Mouse (Mus musculus) yolk sac, embryonic 10.5 days (tissue): ENCODE data around the gene Rnaseh2a.

Source experiments
- DNase-seq: peaks from one replicate; pipeline ENCODE4 v3.0.0-alpha.2; 2017; ENCODE audit warnings: low spot score

Rnaseh2a gene

DNA sequence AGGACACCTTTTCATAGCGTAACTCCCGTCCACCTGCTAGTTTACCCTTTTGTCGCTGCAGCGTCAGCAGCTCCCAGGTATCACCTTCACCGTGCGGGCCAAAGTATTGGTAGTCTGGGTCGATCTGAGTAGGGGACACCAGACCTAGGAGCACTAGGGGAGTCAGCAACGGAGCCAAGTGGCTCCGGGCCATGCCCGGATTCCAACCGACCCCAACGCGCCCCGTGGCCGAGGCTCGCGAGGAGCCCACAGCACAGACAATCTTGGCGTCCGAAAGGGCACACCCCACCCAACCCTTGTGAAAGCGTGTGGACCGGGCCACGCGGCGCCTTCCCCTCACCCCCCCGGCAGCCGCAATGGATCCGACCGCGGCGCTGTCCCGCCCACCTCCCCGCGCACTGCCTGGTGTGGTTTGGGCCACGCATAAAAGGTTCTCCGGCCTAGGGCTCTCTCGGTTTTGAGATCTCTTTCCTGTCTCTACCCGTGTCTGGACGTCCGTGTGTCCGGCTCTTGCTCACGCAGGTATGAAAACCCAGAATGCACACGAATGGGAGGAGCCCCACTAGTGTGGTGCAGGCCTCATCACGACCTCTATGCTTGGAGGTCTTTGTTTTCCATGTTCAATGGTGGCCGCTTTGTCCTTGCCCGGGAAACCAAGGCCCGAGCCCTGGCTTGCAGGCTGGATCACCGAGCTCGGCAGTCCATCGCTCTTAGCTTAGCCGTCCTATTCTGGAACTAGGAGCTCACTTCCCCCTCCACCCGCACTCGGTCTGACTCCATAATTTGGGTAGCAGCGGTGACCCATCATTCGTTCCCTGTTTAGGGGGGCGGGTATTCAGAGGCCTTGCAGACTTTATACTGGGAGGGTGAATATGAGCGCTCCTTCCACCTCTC is at the start of gene Rnaseh2a, which contains the start of the genes Gm49661 and Prdx2:
Rnaseh2a (minus strand) TSS at position 527 of the 894 bp plus-strand sequence.
Gm49661 (minus strand) TSS at position 193 of the 894 bp plus-strand sequence.
Prdx2 (plus strand) TSS at position 347 of the 894 bp plus-strand sequence.
- peak; percentile 90 for DNase-seq

DNA sequence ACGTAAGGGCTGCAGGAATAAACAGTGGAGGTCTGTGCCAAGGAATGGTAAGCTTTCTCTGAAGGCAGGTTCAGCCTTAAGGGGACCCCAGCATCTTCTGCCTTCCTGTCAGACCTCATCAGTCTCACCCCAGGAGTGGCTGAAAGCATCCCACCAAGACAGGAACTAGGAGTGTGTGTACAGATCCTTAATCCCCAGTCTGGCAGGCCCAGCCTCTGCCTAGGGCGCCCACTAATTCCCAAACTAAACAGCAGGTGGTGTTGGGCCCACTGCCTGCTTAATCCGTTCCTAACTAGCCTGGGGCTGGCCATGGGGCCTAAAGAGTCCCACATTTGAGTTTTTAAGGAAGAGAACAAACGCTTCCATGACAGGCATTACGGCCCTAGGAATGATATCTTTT is 47.6 kb upstream of the Rnaseh2a start:
- DNase-seq: no peak

DNA sequence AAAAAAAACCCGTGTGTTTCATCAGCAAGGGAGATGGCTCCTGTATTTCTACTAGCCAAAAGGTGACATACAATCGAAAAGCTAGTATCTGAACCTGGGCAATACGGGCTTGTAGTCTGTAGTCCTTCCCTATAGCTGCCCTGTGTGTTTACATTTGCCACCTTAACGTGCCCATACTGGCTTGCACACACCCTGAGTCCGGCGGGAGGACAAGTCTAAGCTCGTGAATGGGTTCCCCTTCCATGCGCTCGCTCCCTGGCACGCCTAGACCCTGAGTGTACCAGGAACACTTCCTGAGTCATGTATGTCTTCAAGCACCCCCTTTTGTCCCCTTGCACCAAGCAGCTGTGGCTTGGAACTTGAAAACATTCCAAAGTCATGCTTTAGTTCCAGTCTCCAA is 47.2 kb upstream of the Rnaseh2a start:
- no peak for DNase-seq

DNA sequence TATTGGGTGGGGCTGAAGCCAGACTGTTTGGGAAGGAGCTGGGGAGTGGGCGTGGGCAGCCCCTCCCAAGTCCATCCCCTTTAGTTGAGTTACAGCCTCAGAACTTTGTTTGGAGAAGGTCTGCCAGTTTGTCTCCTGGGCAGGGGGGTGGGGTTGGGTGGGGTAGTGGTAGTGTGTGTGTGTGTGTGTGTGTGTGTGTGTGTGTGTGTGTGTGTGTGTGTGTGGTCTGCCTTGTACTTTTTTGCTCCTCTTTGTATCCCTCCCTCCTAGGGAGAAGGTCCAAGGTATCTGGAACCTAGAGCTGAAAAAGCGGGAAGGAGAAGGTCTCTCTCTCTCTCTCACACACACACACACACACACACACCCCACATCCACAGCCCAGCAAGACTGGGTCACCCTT is 44.9 kb upstream of the Rnaseh2a start, which contains the start of gene Best2:
Best2 (minus strand) TSS at position 101 of the 400 bp plus-strand sequence.
- no peak for DNase-seq

DNA sequence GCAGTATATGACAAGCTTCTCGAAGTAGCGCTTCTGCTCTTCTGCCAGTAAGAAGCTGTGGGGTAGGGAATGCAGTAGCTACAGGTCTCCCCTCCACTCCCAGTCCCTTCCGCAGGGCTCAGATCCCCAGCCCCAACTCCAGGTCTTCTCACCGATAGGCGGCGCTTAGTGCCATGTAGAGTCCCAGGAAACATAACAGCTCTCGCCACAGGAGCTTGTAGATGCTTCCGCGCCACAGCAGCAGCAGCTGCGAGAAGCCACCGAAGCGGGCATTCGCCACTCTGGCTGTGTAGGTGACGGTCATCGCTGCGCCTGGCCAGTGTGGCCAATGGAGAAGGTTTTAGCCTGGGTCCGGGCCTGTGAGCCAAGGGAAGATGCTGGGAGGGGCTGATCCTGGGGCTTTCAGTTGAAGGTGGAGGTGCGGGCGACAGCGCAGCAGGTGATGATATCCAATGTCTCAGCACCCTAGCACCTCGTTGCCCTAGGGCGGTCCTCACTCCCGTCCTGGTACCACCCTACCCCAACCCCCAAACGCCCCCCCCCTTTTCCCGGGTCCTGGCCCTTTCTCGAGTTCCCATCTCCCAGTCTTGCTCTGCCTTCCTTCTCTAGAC is 43.8 kb upstream of the Rnaseh2a start:
- DNase-seq: peak; percentile 50

DNA sequence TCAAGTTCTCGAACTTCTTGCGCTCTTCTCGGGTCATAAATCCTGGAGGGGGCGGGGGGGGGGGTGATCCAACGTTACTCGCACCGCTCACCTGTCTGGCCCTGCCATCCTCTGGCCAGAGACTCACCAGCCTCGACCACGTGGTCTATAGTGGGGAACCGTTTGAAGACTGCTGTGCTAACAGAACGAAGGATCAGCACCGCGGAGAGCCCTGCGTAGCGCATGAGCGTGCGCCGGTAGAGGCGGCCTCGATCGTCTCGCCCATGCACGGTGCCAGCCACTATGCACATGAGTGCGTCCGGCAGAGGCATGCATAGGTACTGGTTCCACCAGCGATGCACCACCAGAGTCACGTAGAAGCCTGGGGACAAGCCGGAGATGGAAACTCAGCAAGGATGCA is 41.7 kb upstream of the Rnaseh2a start:
- DNase-seq: no peak

DNA sequence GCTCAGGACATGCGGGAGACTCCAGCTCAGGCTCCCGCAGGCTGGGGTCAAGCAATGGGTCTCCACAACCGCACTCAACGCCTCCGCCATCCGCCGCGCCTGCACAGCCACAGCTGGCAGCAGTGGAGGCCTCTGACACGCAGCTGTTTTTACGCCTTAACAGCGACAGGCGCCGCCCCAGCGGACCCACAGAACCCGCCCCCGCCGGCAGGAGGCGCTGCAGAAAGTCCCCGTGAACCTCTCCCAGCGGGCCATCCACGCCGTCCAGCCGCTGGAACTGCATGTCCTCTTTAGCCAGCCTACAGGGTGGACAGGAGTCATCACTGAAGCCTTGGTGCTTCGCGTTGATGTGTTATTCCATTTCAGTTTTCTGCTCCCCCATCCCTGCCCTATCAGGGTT is 38.1 kb upstream of the Rnaseh2a start:
- DNase-seq: no peak

DNA sequence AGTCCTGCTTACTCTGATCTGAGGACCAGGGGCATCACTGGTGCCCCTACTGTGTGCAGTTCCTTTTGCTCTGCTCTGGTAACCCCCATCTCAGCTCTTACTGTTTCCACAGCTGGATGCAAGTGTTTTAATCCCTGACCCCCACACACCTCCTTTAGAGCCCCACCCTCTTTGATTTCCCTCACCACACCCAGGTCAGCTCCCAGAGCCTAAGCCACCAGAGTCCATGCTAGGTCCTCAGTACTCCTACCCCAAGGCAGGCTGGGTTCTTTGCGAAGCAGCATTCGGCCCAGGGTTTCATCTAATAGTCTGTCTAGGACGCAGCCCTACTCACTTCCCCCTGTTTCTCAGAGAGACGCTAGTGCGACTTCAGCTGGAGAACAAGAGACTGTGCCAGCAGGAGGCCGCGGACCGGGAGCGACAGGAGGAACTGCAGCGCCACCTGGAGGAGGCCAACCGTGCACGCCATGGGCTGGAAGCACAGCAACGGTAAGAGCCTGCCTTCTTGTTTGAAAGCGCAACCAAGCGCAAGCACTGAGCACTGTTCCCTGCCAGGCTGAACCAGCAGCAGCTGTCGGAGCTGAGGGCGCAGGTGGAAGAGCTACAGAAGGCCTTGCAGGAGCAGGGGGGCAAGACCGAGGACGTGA is 28.2 kb upstream of the Rnaseh2a start:
- peak; percentile 73 for DNase-seq

DNA sequence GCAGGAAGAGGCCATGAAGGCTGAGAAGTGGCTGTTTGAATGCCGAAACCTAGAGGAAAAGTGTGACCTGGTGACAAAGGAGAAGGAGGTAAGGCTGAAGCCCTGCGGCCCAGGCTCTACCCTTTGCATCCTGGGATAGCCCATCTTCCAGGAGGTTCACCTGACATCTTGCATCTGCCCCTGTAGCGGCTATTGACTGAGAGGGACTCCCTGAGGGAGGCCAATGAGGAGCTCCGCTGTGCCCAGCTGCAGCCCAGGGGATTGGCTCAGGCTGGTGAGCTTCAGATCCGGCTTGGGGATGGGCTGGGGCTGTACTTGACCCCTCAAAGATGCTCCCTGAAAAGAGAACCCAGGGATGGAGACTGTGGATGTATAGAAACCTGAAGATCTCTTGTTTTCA is 27.4 kb upstream of the Rnaseh2a start:
- no peak for DNase-seq

DNA sequence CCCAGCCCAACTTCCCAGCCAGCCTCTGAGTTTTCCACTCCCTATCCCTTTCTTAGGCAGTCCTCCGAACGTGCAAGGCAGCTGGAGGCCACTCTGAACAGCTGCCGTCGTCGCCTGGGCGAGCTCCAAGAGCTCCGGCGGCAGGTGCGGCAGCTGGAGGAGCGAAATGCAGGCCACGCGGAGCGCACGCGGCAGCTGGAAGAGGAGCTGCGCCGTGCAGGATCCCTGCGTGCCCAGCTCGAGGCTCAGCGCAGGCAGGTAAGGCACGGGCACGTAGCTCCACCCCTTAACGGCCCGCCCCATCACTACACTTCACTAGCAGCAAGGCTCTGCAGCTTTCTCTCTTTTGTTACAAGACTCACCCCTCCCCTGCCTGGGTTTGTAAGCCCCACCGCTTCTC is 26.1 kb upstream of the Rnaseh2a start:
- DNase-seq: no peak

DNA sequence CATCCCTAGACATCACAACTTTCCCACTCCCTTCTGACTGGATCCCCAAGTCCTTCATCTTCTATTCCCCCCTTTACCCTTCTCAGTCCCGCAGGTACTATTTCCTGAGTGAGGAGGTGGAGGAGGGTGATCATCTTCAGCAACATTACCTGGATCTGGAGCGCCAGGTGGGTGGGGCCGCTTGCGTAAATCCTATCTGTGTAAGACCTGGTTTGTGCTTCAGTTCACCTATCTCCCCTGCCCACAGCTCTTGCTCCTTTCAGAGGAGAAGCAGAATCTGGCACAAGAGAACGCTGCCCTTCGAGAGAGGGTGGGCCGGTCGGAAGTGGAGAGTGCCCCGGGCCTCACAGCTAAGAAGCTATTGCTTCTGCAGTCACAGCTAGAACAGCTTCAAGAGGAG is 24.8 kb upstream of the Rnaseh2a start:
- peak; percentile 56 for DNase-seq

DNA sequence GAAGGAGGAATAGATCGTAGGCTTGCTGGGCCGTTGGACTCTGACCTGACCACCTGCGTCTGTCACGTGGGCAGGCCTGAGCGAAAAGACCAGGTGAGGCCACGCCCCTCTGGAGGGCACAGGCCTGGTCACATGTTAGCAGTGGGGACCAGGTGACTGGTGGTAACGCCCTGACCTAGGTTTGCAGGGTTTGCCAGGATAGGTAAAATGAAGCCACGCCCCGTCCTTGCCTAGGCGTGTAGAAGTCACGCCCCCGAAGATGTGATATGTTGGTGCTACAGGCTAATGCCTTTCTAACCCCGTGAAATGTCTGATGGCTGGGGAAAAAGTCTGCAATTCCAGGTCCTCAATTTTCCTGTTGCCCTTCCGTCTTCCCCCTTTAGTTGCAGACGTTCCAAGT is 21.3 kb upstream of the Rnaseh2a start:
- peak; percentile 93 for DNase-seq

DNA sequence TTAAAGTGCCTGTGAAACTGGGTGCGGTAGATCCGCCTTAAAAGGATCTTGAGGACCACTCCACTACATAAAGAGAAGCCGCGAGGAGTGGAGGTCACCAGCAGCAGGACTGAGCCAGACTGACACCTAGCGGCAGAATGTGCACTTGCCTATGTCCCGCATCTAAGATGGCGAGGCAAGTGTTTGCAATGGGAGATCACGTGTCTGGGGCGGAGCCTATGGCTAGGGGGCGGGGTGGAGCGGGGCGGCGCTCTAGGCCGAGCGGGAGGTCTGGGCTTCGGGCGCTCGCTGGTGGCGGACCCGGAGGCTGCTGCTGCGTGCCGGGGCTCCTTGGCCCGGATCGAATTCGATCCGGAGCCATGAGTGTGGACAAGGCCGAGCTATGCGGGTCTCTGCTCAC is 20.8 kb upstream of the Rnaseh2a start, which contains the start of gene Hook2:
Hook2 (plus strand) TSS at position 255 of the 400 bp plus-strand sequence.
- DNase-seq: peak; percentile 98

DNA sequence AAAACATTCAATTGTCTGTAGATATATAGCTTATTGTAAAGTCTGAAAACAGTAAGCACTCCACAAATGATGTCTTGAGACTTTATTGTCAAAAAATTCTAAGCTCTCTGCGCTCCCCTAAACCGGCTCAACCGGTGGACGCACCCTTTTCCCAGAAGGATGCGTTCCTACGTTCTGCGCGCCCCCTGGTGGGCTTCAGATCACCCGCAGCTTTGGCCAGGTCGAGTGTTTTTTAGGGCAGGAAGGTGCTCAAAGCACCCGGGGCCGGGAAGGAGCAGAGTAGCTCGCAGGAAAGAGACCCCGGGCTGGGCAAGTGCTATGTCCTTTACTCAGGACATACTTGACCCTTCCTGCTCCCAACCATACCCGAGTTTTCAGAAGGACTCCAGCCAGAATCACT is 20.2 kb upstream of the Rnaseh2a start:
- DNase-seq: peak; percentile 83

DNA sequence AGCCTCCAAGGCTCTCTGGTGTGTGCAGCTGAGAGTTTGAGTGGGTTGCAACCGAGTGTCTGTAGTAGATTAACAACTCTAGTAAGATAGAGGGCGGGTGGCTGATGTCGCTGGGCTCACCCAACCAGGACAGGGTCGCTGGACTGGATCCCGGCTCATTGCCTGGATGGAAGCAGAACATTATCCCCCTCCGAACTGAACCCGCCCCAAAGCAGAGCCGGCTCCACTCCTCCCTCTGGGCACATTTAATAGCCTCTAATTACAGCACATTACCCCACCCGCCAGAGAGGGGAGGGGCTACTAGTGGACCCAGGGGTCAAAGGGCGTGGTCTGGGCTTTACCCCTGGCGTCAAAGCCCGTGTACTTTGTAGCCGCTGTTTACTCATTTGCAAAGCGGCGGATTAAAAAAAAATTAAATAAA is 19.8 kb upstream of the Rnaseh2a start:
- DNase-seq: peak; percentile 77

DNA sequence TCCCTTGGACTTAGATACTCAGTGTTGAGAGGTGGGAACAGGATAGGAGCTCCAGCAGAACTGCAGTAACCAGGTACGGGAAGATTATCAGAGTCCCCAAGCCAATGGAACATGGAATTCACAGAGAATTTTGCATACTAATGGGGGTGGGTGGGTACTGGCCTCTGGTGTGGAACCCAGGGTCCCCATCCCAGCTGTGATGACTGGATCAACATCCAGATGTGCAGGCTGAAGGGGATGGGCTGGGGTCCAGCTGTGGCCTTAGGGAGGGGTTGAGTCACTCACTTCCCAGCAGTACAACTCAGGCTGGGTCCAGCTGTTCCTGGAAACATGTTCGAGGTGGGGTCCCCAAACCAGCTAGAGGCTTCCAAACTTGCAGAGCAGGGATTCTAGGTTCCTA is 18.3 kb upstream of the Rnaseh2a start:
- no peak for DNase-seq

DNA sequence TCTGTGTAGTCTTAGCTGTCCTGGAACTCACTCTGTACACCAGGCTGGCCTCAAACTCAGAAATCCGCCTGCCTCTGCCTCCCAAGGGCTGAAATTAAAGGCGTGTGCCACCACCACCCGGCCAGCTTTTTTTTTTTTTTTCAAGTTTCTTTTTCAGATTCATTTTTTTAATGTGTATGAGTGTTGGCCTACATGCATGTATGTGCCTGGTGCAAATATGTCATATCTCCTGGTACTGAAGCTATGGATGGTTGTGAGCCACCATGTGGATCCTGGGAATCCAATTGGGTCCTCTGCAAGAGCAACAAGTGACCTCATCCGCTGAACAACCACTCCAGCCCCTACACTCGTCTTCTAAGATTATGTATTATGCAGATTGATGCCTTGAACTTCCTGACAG is 17.8 kb upstream of the Rnaseh2a start:
- no peak for DNase-seq

DNA sequence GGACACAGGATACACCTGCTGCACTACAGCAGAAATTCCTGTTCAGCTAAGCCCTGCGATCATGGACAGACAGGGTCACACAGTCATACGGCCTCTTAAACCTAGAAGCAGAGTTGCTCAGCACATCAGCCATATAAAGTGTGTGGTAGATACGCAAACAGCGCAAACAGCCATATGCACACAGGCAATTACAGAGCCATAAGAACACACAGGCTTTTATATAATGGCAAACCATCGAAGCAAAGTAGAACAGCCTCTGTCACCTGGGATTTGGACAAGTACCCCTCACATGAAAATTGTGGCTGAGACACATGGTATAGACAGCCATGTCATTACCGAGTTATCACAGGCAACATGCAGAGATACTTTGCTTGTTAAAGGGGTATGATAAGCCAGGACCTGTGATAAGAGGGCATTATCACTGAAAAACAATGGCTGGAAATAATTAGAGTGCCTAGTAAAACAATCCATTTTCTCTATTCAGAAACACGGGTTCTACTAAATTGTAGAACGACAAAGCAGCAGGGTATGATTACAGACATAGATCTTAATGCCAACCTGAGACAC is 16.9 kb upstream of the Rnaseh2a start:
- no peak for DNase-seq

DNA sequence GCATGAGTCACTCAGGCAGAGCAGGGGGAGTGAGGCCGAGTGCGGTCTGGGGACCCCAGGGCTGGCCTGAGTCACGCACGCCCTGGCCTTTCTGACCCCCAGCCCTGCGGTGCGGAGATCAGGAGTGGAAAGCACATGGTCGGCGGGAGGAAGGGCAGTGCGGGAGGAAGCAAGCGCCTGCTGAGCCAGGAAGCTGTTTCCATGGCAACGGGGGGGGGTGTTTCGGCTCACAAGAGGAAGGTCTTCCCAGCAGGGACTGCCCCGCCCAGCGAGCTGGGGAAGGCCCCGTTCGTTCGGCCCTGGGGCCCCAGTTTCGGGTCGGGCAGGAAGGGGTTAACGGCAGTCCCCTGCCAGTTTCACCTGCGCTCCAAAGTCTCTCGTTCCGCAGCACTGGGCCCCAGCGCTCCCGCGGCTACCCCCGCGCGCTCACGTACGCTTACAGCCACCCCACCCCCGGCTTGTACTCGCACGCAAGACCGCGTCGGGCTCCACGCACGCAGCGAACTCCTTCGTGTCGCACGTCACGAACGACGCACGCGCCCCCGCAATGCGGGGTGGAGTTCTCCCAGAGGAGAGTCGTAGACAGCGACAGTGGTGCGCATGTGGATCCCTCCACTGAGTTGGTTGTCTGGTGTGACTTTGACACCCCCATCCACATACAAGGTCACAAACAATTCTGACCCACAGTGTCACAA is 16.3 kb upstream of the Rnaseh2a start:
- peak; percentile 93 for DNase-seq

DNA sequence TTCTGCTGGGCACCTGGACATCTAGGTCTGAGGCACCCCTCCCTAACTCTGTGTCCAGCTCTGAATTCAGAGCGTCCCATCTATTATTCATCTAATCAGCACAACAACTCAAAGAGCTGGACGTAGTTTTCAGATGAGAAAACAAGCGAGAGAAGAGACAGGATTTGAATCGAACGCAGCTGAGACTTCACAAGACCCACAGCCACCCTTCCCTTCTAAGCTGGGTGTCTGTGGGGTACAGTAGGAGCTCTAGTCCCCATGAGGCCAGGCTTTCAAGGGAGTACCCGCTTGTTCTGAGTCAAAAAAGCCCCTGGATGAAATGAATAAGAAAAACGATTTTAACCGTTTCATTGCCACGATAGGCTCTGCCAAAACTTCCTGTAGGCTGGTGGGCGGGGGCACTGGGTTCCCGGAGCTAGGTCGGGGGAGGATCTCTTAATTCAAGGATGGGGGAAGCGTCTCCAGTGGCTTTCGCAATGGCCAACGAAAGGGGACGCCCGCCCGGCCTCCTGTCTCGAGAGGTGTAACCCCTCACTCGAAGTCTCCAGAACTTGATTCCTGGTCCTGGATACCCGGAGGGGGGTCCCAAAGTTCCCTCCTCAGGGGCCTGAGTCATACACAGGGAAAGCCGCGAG is 15.6 kb upstream of the Rnaseh2a start:
- no peak for DNase-seq
